Mouse (Mus musculus) embryonic facial prominence, embryonic 14.5 days (tissue): Measurements from ENCODE around the gene Peak1. TPM values are rescaled to one million over a fixed set of nuclear protein-coding genes. Genes with fewer than 3 reads are reported as not detected.
A peak's percentile ranks its signal among the peaks of the same experiment; 100 is the strongest.
"Not testable (repeated sequence)": the region's sequence is repeated elsewhere in the genome, so short reads cannot be mapped to it uniquely, and the experiment has no call there.

ENCODE experiments used
- ATAC-seq: fragments of 200-750 bp; cut with Nextera tagmentation; 2 replicates; pipeline ENCODE4 v1.8.0; 2017; ENCODE audit warnings: low read depth, moderate number of reproducible peaks, moderate TSS enrichment
- DNase-seq: peaks from one replicate; pipeline ENCODE4 v3.0.0-alpha.2; 2015; ENCODE audit warnings: low spot score
- H3K27ac ChIP-seq: fragments of 300-500 bp; sonication (generic); replicated peaks from 2 replicates; pipeline ENCODE4 v1.5.1; 2014; ENCODE audit warnings: low read depth, mild to moderate bottlenecking, low read length, moderate library complexity
- H3K27me3 ChIP-seq: fragments of 300-500 bp; sonication (generic); replicated peaks from 2 replicates; pipeline ENCODE4 v1.6.1; 2014; ENCODE audit warnings: low read length; ENCODE audit not compliant: control insufficient read depth, insufficient read depth
- H3K36me3 ChIP-seq: fragments of 300-500 bp; sonication (generic); 2 replicates; pipeline ENCODE4 v1.6.1; 2014; ENCODE audit warnings: low read length, mixed read lengths; ENCODE audit not compliant: control insufficient read depth, insufficient read depth
- H3K4me1 ChIP-seq: fragments of 300-500 bp; sonication (generic); 2 replicates; pipeline ENCODE4 v1.6.1; 2014; ENCODE audit warnings: antibody characterized with exemption, low read length; ENCODE audit not compliant: control insufficient read depth, insufficient read depth
- H3K4me2 ChIP-seq: fragments of 300-500 bp; sonication (generic); 2 replicates; pipeline ENCODE4 v1.6.1; 2014; ENCODE audit warnings: low read depth, mild to moderate bottlenecking, low read length, moderate library complexity, mixed read lengths
- H3K4me3 ChIP-seq: fragments of 300-500 bp; sonication (generic); 2 replicates; pipeline ENCODE4 v1.5.1; 2014; ENCODE audit warnings: low read depth, mild to moderate bottlenecking, low read length
- H3K9ac ChIP-seq: fragments of 300-500 bp; sonication (generic); 2 replicates; pipeline ENCODE4 v1.6.1; 2014; ENCODE audit warnings: low read depth, mild to moderate bottlenecking, low read length, moderate library complexity, mixed read lengths
- H3K9me3 ChIP-seq: fragments of 300-500 bp; sonication (generic); 2 replicates; pipeline ENCODE4 v1.6.1; 2016; ENCODE audit warnings: low read length; ENCODE audit not compliant: control insufficient read depth
- WGBS: fragments of 180-500 bp; shearing (Covaris S2); extraction: QIAGEN DNeasy Blood & Tissue Kit; methylation state at CpG from one replicate; pipeline ENCODE4 v1.1.7; 2014; 5-methylcytosine and 5-hydroxymethylcytosine counted together
- polyA plus RNA-seq: library from polyadenylated mRNA; unstranded; fragments of >200 nt; fragmentation: Nextera tagmentation; extraction: Ambion mirVana; gene quantifications from 2 replicates; pipeline ENCODE4 v1.2.1, GENCODE M21; 2014

Gene Peak1
- polyA plus RNA-seq, 1 experiment from 2014 or later: 15.8 TPM

- DNase-seq: no peak
- Histone ChIP-seq H3K27ac (no peak overlapping the region), H3K9me3 (no peaks in the 10 kb centered on the region), H3K4me1 (no peaks in the 10 kb centered on the region), H3K4me2 (no peak overlapping the region), H3K4me3 (no peak overlapping the region), H3K36me3 (no peaks in the 10 kb centered on the region), H3K27me3 (no peaks in the 10 kb centered on the region), H3K9ac (no peak overlapping the region)
- ATAC-seq: no peak
- WGBS: 92% methylated on average over 2 of the region's 2 CpGs
These were observed 35.4 kb upstream of the Peak1 start for GRCm38 (mm10) chr9:56453038-56453815.

GRCm38 (mm10) chr9:56451570-56451969, 33.7 kb upstream of the Peak1 start:
- Histone ChIP-seq H3K36me3 (no peaks in the 10 kb centered on the region), H3K4me3 (no peak overlapping the region), H3K27ac (no peak overlapping the region), H3K4me1 (no peaks in the 10 kb centered on the region), H3K4me2 (no peak overlapping the region), H3K9ac (no peak overlapping the region), H3K9me3 (no peaks in the 10 kb centered on the region), H3K27me3 (no peaks in the 10 kb centered on the region)
- DNase-seq (no peak), ATAC-seq (no peak)
- 93% methylated on average over 6 of the region's 6 CpGs for WGBS

DNA sequence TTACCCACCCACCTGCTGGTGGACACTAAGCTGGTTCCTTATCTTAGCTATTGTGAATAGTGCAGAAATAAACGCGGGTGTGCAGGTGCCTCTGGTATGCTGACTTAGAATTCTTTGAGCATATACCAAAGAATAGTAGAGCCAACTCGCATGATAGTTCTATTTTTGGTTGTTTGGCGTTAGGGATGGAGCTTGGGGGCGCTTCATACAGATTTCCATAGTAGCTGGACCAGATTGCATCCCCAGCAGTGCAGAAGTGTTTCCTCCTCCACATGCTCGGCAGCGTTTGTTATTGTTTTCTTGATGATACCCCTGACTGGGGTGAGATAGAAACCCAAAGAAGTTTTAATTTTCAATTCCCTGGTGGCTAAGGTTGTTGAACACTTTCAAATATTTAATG, 21.8 kb upstream of the Peak1 start:
- no peaks in the 10 kb centered on the region for H3K9me3 ChIP-seq
- H3K27me3 ChIP-seq: no peaks in the 10 kb centered on the region
- WGBS: 77% methylated on average over 7 of the region's 7 CpGs
- H3K4me2 ChIP-seq: no peak overlapping the region
- no peak overlapping the region for H3K9ac ChIP-seq
- ATAC-seq (no peak), DNase-seq (no peak)
- H3K4me1 ChIP-seq: no peaks in the 10 kb centered on the region
- no peak overlapping the region for H3K4me3 ChIP-seq
- H3K27ac ChIP-seq: no peak overlapping the region
- H3K36me3 ChIP-seq: no peaks in the 10 kb centered on the region

DNA sequence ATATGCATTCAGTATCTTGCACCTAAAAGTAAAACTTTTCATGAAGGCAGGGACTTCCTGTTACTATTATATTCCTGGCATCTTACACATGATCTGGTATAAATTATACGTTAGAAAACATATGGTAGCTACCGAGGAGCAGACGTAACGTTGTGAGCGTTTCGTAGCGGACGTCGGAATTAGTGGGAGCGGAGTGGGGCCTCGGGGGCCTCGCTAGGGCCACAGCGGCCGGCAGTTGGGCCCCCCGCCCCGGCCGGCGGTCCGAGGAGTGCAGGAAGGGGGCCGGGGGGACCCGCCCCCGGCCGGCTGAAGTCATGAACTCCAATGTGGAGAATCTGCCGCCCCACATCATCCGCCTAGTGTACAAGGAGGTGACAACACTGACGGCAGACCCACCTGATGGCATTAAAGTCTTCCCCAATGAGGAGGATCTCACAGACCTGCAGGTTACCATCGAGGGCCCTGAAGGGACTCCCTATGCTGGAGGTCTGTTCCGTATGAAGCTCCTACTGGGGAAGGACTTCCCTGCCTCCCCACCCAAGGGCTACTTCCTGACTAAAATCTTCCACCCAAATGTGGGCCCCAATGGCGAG, 19.5 kb upstream of the Peak1 start:
- not testable (repeated sequence) for H3K4me3 ChIP-seq, H3K9ac ChIP-seq, H3K27ac ChIP-seq, H3K36me3 ChIP-seq, DNase-seq, H3K4me2 ChIP-seq, H3K27me3 ChIP-seq, H3K4me1 ChIP-seq, H3K9me3 ChIP-seq, ATAC-seq
- 71% methylated on average over 21 of the region's 29 CpGs for WGBS

- no peak overlapping the region for H3K4me2 ChIP-seq
- H3K9ac ChIP-seq: no peak overlapping the region
- ATAC-seq (no peak), DNase-seq (peak; percentile 35)
- WGBS: 79% methylated on average over 5 of the region's 5 CpGs
- H3K9me3 ChIP-seq: no peaks in the 10 kb centered on the region
- H3K4me3 ChIP-seq: no peak overlapping the region
- no peaks in the 10 kb centered on the region for H3K27me3 ChIP-seq
- no peak overlapping the region for H3K27ac ChIP-seq
- no peaks in the 10 kb centered on the region for H3K4me1 ChIP-seq
- no peaks in the 10 kb centered on the region for H3K36me3 ChIP-seq
These were observed 18.1 kb upstream of the Peak1 start for GRCm38 (mm10) chr9:56435821-56436526.

- H3K27me3 ChIP-seq: no peaks in the 10 kb centered on the region
- no peak overlapping the region for H3K9ac ChIP-seq
- WGBS: 84% methylated on average over 4 of the region's 4 CpGs
- H3K4me1 ChIP-seq: peaks cover 7% of the 10 kb centered on the region
- no peak overlapping the region for H3K27ac ChIP-seq
- no peaks in the 10 kb centered on the region for H3K9me3 ChIP-seq
- ATAC-seq (no peak), DNase-seq (no peak)
- 0 out of 2 replicates have a peak, but pooled peaks cover 6% of the 10 kb centered on the region for H3K36me3 ChIP-seq
- H3K4me3 ChIP-seq: no peak overlapping the region
- no peak overlapping the region for H3K4me2 ChIP-seq
These were observed 7.0 kb upstream of the Peak1 start for GRCm38 (mm10) chr9:56424861-56425260.

- H3K9me3 ChIP-seq: no peaks in the 10 kb centered on the region
- ATAC-seq: no peak
These were observed 4.1 kb upstream of the Peak1 start for GRCm38 (mm10) chr9:56421991-56422390.

GRCm38 (mm10) chr9:56420892-56421601, 3.2 kb upstream of the Peak1 start:
- 0 out of 2 replicates have a peak, but pooled peaks cover 6% of the 10 kb centered on the region for H3K36me3 ChIP-seq
- no peaks in the 10 kb centered on the region for H3K9me3 ChIP-seq
- WGBS: 83% methylated on average over 9 of the region's 9 CpGs
- DNase-seq (no peak), ATAC-seq (no peak)
- no peak overlapping the region for H3K4me3 ChIP-seq
- peaks cover 18% of the 10 kb centered on the region for H3K4me1 ChIP-seq
- no peak overlapping the region for H3K9ac ChIP-seq
- H3K27ac ChIP-seq: no peak overlapping the region
- H3K27me3 ChIP-seq: no peaks in the 10 kb centered on the region
- no peak overlapping the region for H3K4me2 ChIP-seq

More at GRCm38 (mm10) chr9:56421991-56422390, 4.1 kb upstream of the Peak1 start:
- no peak overlapping the region for H3K27ac ChIP-seq
- H3K27me3 ChIP-seq: no peaks in the 10 kb centered on the region
- H3K4me1 ChIP-seq: peaks cover 14% of the 10 kb centered on the region
- no peak overlapping the region for H3K4me3 ChIP-seq
- 0 out of 2 replicates have a peak, but pooled peaks cover 6% of the 10 kb centered on the region for H3K36me3 ChIP-seq
- no peak overlapping the region for H3K9ac ChIP-seq
- DNase-seq: no peak
- WGBS: 81% methylated on average over 5 of the region's 5 CpGs
- no peak overlapping the region for H3K4me2 ChIP-seq
